Mouse (Mus musculus) urinary bladder, adult 18-20 months (tissue): Measurements from ENCODE around the gene Ip6k1.
"Not testable (repeated sequence)": the region's sequence is repeated elsewhere in the genome, so short reads cannot be mapped to it uniquely, and the experiment has no call there.

ENCODE experiments used
- DNase-seq, 2 experiments: peaks; one replicate each; pipeline ENCODE4 v3.0.0; 2022; ENCODE audit warnings: low spot score in 2 of 2, mixed read lengths in 2 of 2

Gene Ip6k1

DNA sequence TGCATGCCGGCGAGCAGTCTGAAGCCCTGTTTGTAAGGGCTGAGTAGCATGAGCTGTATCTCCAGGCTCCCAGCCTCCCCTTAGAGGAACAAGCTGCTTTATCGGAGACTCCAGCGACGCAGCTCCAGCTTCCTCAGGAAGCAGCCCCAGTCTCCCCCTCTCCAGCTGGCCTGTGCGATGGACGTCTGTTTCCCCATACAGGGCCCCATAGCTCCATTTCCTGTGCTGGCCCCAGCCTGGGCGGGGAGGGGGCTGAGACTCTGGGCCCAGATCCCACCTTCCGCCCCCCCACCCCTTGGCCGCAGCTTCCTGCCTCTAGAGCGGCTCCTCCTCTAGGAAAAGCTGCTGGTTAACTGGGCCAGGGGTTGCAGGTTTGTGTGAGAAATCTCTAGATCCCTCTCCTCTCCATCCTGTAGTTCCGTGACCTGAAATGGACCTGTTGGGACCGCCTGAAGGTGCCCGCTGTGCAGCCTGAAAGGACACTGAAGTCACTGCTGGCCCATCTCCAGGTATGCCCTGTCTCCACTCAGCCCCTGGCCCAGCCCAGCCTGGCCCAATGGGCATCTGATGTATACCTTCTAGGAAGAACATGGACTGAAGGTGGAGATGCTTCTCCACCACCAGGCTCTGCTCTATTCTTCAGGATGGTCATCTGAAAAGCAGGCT is 19.5 kb upstream of the Ip6k1 start, which contains the start of gene Gm20661:
TSS of gene Gm20661 (plus strand) at position 378 of the 666 bp plus-strand sequence.
- no peak for DNase-seq

DNA sequence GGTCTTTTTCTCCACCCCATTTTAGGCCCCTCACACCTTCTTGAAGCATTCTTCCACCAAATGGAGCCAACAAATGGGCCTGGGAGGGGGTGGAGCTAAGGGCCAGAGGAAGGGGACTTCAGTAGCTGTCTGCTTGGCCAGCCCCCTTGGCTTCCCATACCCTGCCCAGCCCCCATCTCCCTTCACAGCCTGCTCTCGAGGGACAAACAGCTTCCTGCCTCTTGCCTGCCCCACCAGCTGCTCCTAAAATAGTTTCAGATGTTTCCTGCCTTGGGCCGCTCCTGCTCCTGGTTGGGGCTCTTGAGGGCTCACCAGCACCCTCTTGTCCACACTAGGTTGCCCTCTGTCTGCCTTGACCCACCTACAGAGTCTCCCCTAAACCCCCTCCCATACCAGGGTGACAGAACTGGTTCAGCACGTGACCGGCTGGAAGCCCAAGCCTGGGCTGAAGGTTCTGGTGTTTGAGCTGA is 18.8 kb upstream of the Ip6k1 start:
- no peak for DNase-seq

DNA sequence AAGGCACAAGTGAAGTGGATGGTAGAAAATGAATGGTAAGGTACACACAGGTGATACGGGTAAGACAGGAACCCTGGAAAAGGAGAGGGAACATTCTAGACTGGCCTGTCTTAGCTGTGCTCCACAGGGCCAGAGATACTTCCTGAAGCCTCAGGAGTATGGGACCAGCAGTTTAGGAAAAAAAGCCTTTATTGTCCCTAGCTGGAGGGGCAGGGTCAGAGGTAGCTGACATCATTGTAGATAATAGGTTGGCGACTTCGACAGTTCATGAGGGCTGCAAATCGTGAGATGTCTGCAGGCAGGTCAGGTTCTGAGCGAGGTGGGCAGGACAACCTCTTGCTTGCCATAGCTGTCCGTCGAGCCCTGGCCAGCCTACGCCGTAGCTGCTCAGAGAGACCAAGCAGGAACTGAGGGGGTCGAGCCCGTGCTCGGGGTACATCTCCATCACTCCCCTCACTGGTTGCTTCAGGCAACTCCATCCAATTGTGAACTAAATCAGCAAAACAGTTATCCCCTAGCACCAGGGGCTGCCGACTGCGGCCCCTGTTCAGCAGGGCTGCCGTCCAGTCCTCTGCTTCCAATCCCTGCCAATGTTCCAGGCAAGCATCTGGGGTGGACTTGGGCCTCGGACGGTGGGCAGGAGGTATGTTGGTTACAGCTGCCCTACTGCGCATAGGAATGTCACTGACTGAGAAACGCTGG is 18.1 kb upstream of the Ip6k1 start:
- DNase-seq = no peak

DNA sequence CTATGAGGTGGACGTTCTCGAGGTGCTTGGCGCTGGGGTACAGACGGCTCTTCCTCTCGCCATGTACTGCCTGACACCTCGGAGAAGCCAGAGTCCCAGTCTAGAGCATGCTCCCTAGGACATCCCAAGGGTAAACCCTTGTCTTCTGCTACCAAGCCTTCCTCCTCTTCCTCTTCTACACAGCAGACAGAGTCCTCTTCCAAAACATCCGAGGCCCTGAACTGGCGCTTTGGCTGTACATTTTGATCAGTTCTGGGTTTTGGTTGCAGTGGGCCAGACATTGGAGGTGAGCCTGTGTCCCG is 17.6 kb upstream of the Ip6k1 start:
- DNase-seq = no peak

DNA sequence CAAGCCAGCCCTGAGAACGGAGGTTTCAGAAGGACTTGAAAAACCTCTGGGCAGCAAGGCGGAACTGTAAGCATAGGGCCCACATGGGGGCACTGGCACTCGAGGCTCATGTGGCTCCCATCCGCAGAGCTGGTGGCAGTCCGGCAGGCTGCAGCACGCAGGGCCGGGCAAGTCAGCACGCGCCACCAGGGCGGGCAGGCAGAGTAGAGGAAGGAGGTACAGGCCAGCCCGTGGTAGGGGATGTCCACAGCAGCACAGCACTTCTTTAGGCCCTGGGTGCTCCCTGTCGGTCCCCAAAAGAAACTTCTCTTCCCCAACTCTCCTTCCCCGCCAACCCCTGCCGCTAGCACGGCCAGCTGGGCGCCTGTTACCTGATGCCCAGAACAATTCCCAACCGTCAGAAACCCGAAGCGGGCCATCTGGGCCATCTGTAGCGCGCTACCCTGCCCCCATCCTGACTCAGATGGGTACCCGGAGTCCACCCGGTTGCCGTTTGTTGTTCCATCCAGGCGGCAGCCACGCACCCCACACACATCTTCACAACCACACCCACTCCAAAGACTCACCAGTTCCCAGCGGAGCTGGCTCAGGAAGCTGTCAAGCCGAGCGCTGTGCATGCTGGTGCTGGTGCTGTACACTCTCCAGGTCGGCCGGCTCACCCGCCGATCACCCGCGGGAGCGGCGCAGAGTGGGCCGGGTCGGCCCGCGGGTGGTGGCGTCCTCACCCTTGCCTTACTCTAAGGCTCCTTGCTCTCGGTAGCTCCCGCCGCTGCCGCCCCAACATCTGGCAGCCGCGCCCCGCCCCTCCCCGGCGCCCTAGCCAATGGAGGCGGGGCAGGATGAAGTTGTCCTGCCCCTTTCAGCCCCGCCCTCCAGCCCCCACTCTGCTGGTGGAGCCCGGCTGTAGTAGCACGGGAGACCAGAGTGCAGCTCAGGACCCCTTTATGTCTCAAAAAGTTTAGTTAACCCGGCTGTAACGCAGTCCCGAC is 16.9 kb upstream of the Ip6k1 start, which contains the start of gene Inka1:
TSS of gene Inka1 (minus strand) at position 749 of the 989 bp plus-strand sequence.
- DNase-seq = peak; percentile 83 to 86

DNA sequence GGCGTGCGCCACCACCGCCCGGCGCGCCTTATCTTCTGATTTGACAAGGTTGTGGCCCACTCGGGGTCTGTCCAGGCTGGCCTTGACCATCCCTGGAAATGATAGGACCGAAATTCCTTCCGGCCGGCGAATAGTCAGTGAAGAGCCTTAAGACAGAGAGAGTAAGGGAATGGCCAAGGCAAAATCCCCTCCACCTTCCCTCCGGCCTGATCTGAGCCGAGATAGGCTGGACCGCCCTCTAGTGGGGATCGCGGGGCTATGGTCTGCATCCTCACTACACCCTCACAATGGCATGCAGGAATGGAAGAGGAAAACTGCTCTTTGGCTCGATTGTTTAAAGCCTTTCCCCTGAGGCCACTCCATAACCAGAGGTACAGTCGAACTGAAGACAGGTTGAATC is 15.9 kb upstream of the Ip6k1 start:
- peak; percentile 60 to 72 for DNase-seq

DNA sequence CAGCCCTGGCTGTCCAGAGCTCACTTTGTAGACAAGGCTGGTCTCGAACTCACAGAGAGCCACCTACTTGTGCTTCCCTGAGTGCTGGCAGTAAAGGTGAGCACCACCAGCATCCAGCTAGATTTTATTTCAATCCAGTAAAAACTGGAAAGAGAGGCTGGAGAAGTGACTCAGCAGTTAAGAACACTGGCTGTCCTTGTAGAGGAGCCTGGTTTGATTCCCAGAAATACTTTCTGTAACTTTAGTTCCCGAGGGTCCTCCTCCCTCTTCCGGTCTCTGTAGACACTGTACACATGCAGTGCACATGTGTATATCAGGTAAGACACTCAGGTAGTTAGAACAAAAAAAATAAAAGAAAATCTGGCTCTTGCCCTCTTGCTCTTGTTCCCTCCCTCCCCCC is 14.4 kb upstream of the Ip6k1 start:
- DNase-seq = no peak

DNA sequence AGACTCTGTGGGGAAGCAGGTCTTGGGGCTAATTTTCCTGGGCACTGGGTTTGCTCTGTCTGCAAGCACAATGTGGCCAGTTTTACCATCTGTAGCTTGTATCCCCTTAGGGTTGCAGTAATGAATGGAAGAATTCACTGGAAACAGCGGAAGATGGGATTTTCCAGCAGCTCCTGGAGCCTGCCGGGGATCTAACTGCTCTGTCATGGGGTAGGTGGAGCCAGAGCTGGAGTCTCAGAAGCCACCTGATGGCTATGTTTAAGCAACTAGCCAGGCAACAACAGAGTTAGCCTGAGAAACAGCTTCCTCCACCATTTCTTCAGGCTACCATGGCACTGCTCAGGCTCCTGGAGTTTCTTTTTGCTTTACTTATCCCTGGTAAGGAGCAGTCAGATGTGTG is 10.1 kb upstream of the Ip6k1 start, which contains the start of gene Cdhr4:
TSS of gene Cdhr4 (plus strand) at position 301 of the 400 bp plus-strand sequence.
- DNase-seq = no peak

DNA sequence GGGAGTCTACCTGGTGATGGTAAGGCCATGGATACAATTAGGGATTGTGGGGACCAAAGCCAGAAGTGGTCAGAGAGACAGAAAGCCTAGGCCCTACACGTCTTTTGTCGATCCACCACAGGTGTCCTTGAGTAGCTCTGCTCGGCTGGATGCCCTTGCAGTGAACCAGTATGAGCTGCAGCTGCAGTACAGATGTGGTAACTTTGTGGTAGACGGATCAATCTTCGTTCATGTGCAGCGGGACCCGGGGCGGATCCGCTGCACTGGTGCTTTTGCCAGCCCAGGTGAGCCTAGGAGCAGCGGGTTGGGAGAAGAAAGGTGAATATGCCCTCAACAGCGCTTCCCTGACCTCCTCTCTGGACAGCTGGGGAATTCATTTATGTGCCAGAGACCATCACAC is 9.3 kb upstream of the Ip6k1 start:
- no peak for DNase-seq

DNA sequence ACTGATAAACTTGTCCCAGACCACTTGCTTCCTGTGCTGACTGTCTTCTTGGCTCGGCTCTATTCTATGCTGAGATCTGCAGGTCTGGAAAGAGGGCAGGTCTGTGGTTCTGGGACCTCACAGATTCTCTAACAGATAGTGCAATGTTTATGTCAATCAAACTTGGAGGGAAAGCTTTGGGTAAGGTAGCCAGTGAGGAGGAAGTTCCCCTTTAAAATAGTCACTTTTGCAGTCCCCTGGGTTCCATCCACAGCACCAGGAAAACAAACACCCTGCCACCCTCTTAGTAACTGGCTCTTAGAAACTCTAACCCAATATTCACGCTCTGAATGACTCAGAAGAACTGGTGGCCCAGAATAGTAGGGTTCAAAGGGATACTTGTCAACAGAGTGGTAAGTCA is 7.8 kb upstream of the Ip6k1 start:
- DNase-seq = no peak

DNA sequence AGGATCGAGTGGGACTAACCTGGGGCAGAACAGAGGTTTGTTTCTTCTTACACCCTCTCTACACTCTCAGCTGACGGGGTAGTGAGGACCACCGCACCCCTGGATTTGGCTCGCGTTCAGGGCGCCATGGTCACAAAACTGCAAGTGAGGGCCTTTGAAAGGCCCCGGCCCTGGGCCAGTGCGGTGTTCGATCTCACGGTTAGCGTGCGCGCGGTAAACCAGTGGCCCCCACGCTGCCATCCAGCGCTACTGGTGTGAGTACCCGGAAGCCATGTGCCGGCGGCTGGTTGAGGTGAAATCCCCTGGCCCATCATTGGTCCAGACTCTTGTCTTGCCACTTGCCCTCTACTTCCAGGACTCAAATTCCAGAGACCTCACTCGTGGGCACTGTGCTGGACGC is 6.8 kb upstream of the Ip6k1 start:
- DNase-seq = no peak

DNA sequence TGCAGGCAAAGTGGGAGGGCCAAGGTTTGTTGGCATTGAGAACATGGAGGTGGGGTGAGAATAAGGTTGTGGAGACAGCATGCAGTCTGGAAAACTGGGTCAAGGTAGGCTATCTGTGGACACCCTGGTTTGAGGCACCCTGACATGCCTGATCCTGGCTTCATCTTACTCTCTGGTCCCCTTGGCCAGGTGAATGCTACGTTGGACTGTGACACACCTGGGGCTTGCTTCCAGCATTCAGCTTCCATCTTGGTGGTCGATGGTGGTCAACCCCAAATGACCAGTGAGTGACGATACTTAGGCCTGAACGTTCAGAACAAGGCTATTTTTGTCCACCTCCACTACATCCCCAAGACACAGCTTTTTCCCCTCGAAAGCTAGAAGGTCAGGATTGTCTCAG is 6.3 kb upstream of the Ip6k1 start, which contains the start of gene Gm20662:
TSS of gene Gm20662 (plus strand) at position 301 of the 400 bp plus-strand sequence.
- DNase-seq = no peak

DNA sequence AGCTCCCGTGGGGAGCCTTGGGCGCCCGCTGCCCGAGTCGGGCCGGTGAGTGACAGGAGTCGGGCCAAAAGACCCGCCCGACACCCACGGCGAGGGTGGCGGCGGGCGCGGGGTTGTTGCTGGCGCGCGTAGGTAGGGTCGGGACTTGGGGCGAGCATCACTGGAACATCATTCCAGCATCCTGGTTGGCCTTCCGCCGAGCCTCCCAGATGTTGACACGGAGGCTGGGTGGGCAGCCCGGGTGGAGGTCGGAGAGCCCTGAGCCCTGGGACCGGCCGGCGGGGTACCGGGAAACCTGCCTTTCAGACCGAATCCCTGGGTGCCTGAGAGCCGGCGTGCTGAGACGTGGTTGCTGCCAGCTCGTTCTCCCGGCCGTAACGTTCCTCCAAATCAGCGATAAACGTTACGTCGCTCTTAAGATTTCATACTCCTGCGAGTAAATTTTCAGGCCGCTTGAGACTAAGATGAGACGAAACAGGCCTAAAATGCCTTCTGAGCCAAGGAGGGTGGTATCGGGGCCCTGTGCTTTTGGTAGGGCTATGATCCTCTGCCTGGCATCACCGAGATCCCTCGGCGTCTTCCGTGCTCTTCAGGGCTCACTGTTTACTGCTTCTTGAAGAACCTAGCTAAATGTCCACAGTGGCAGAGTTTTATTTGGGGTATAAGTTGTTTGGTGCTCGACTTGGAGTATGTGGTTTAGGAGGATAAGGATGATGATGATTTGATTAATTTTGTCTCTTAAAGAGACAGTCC is 653 bp downstream of the Ip6k1 start:
- DNase-seq = no peak

DNA sequence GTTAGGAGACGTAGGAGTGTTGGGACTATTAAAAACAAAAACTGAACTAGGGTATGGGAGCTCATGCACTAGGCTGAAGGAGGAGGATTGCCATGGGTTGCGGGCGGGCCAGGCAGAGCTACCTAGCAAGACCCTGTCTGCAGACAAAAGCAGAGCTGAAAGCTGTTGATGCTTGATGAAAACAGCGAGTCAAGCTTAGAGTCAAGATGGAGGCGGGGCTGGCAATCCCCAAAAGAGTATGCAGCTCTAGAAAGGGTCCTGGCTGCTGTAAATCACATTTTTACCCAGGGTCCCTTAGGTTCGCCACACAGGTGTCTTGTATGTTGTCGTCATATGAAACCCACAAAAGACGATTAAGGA is 1.2 kb downstream of the Ip6k1 start:
- peak in 1 of 2 experiments; percentile 19 for DNase-seq

DNA sequence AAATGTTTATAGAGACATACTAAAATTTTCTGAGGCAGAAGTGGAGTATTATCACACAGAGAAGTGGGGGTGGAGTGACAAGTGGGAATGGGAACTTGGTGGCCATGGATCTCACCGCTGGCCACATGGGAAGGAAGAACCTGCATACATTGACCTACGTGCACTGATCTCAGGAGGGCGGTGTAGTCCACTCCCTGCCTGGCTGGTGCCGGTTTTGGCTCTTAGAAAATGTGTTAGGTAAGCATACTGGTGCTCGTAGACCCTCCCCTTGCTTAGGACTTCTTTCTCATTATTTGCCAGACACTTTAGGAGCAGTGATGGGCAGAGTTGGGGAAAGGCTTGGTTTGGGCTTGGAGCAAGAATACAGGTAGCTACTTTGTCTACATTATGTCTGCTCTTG is 5.7 kb downstream of the Ip6k1 start:
- DNase-seq = no peak

DNA sequence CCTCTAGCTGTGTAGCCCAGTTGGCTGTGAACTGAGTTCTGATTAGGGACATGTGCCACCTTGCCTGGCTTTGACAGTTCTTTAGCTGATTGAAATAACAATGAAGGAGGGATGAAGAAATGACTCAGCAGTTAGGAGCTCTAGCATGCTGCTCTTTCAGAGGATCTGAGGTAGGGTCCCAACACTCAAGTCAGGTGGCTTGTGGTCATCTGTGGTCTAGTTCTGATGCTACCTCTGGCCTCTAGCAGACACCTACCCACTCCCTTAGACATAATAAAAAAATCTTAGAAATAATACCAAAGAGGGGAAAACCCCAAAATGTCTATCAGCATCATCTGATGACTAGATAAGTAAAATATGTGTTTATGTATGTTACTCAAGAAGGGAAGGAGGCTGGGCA is 8.1 kb downstream of the Ip6k1 start:
- no peak for DNase-seq

DNA sequence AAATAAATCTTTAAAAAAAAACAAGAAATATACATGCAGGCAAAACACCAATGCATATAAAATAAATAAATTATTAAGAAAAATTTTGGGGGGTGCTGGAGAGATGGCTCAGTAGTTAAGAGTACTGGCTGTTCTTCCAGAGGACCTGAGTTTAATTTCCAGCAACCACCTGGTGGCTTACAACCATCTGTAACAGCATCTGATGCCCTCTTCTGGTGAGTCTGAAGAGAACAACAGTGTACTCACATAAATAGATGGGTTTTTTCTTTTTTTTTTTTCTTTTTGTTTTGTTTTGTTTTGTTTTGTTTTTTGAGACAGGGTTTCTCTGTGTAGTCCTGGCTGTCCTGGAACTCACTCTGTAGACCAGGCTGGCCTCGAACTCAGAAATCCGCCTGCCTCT is 11.3 kb downstream of the Ip6k1 start:
- not testable (repeated sequence) for DNase-seq

DNA sequence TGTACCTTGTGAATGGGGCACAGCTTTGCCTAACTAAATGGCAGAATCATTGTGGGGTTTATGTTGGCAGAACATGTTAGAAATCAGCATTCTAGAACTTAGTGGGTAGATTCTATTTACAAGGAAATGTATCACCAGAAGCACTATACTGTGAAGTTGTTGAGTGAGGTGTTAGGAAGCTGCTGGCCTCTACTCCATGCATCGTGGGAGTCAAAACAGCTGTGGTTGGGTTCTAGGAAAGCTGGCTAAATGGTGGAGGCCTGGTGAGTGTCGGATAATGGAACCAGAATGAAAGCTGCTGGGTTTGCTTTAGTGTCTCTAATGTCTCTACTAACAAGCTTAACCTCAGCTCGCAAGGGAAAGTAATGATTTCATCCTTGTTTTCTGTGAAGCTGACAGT is 14.8 kb downstream of the Ip6k1 start:
- DNase-seq = no peak

DNA sequence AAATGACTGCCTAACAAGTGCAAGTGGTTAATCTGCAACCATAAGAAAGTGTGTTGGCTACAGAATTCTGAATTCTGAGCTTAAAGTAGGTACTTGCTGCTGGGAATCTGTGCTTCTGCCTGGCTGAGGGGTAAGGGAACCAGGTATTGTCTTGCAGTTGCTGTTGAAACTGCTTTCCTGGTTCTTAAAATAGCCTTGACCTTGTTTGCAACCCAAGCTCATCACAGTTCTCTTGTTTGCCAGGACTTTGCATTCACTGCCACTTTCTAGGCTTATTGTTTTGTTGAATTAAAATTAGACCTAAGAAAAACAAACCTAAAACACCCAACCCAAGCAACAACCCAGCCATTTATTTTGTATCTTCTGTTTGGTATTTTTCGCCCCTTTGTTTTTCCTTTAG is 18.4 kb downstream of the Ip6k1 start:
- DNase-seq = no peak

DNA sequence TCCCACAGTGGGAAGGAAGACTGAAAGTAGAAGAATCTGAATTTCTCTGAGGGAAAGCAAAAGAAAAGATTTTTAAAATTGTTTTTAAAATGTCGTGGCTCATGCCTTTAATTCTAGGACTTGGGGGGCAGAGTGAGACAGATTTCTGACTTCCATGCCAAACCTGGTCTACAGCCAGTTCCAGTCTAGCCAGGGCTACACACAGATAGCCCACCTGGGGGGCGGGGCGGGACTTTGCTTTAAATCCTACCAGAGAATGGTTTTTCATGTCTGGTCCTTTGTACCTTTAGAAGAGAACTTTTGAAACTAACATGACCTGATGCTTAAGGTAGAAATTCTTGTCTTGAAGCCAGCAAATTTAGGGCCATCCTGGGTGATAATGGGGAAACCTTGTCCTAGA is 20.9 kb downstream of the Ip6k1 start:
- no peak for DNase-seq

DNA sequence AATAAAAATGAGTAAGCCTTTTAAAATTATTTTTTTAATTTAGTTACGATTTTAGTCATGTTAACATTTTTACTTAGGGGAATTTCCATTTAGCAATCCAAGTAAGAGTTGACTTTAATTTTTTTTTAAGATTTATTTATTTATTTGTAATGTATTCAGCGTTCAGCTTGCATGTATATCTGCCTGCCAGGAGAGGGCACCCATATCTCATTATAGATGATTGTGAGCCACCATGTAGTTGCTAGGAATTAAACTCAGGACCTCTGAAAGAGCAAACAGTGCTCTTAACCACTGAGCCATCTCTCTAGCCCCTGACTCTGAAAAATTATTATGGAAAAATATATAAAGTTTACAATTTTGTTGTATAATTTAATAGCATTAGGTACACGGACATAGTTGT is 24.3 kb downstream of the Ip6k1 start:
- no peak for DNase-seq
